In the genomic region with DNA sequence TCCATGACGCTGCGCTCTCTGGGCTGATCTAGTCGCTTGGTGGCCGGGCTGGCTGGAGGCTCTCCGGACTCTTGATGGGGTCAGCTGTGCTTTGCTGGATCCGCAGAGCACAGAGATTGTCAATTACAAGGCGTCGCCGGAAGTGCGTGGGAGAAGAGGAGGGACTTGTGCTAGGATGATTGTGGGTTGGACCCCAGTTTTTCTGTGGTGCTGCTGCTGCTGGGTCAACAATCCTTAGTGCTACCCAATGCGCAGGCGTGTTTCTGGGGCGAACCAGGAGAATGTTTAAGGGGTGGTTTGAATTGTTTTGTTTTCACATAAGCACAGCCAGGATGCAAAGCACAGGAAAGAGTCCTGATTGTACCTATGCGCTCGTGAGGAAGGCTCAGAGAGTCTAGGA, we compare ENCODE assay signal across 8 mouse cellular contexts. TPM values are rescaled to one million over a fixed set of nuclear protein-coding genes. Genes with fewer than 3 reads are reported as not detected.
A peak's percentile ranks its signal among the peaks of the same experiment; 100 is the strongest.
DNase-seq lines count a peak whose midpoint lies in the region; ATAC-seq and TF ChIP-seq lines count a peak whose summit lies in the region.

A gene (minus strand): TSS at position 115 of the 400 bp plus-strand sequence.

- 21% methylated on average over 12 of the region's 15 CpGs for WGBS in hindbrain, postnatal 0 days

- H3K9me3 ChIP-seq in hindbrain, postnatal 0 days (ENCODE audit: low read length): no peaks in the 10 kb centered on the region

- no peaks in the 10 kb centered on the region for H3K27me3 ChIP-seq in hindbrain, postnatal 0 days (ENCODE audit: insufficient read depth, low read length)

- H3K4me2 ChIP-seq in hindbrain, postnatal 0 days (ENCODE audit: low read depth, low read length): peak within 1 kb of the TSS; percentile 37; the same call in 1 of the 2 replicates

- H3K36me3 ChIP-seq in hindbrain, postnatal 0 days (ENCODE audit: insufficient read depth, low read length): no peaks in the 10 kb centered on the region

- peak; percentile 96 for ATAC-seq in hindbrain, postnatal 0 days

- no peaks in the 10 kb centered on the region for H3K4me1 ChIP-seq in hindbrain, postnatal 0 days (ENCODE audit: insufficient read depth, low read length)

- H3K9ac ChIP-seq in hindbrain, postnatal 0 days (replicated peaks; ENCODE audit: low read length): no peak within 1 kb of the TSS

- DNase-seq in WW6 (ENCODE audit: low read depth, low spot score): peak; percentile 24
- peak; percentile 79 to 82 for DNase-seq in cerebellum, postnatal 36 days
- peak; percentile 57 to 68 for DNase-seq in gastrocnemius, adult 8-10 months (ENCODE audit: low spot score in 2 of 2)
- DNase-seq in hindbrain, postnatal 0 days (ENCODE audit: low spot score): peak; percentile 92
- peak; percentile 74 to 85 for DNase-seq in left cerebral cortex, adult 18-20 months (ENCODE audit: low spot score in 2 of 2)
- DNase-seq in lung, postnatal 4 days: peak; percentile 84 to 90
- DNase-seq in retina, postnatal 1 day: peak; percentile 94
- DNase-seq in thymus, postnatal 4 days: peak; percentile 74

- TF ChIP-seq CTCF in hindbrain, postnatal 0 days (IDR thresholded peaks at IDR 0.05; ENCODE audit: low read depth): no peak

- peak within 1 kb of the TSS; percentile 70 for H3K27ac ChIP-seq in hindbrain, postnatal 0 days

- peak within 1 kb of the TSS; percentile 27 for H3K4me3 ChIP-seq in hindbrain, postnatal 0 days (ENCODE audit: low read length)

RNA-seq across cellular contexts. Expression of the gene that starts here (rescaled TPM):
- total RNA-seq in gastrocnemius, adult 8-10 months (2022): 10 to 100 TPM; 39.2 to 63.2 (median 46.2) TPM
- 350 and 410 TPM in 2 replicates for total RNA-seq in hindbrain, postnatal 0 days (2014; rRNA removed)
- 232 and 242 TPM in 2 replicates for polyA plus RNA-seq in hindbrain, postnatal 0 days (2015; fragmentation: Nextera tagmentation; extraction: Ambion mirVana)
- 100 to 1,000 TPM; 256 to 258 TPM for total RNA-seq in left cerebral cortex, adult 18-20 months (2021)

Comparison
In these comparisons a context has a peak if more than half of its experiments do, and no peak if none do; other contexts are left out.
1. Peak in every context shown above with its lines: DNase-seq, ATAC-seq, H3K4me3 ChIP-seq and H3K27ac ChIP-seq.
2. DNase-seq: peak in every context shown above with its lines; median percentile 94 in retina, postnatal 1 day; 92 in hindbrain, postnatal 0 days; 87 in lung, postnatal 4 days; 80 in cerebellum, postnatal 36 days; 80 in left cerebral cortex, adult 18-20 months; 74 in thymus, postnatal 4 days; 62 in gastrocnemius, adult 8-10 months; 24 in WW6.